Mouse (Mus musculus): ENCODE results near the gene Abhd4. TPM values are rescaled to one million over a fixed set of nuclear protein-coding genes. Genes with fewer than 3 reads are reported as not detected.

The Abhd4 gene
- polyA plus RNA-seq, 1 experiment from 2014 or later, result 51.7 TPM

DNA sequence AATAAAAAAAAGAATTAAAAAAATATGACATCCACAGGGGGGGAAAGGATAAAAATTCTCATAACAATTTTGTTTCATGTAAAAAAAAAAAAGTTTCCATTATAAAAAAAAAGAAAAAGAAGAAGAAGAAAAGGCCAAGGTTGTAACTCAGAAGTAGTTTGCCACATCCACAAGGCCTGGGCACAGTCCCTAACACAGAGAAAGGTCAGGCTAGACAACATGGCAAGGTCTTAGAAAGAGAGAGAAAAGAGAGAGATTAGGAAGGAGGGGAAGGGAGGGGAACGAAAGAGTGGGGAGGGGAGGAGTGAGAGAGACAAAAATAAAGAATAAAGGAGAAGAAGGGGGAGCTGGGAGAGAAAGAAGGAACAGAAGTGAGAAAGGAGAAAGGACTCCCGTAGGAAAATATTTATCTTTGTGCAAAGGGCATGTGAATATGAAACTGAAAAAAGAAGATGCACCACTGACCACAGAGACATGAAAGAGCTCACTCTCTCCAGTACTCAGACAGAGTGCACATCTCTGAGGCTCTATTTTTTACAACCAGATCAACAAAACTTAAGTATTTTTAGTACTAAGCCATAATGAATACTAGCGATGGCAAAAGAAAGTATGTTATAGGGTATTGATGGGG is 18.1 kb downstream of the Abhd4 start:
- Histone ChIP-seq H3K27ac (ENCODE audit: low read length) (no peak overlapping the region), H3K4me2 (ENCODE audit: low read depth, low read length) (no peak overlapping the region), H3K4me3 (replicated peaks; ENCODE audit: low read length) (no peak overlapping the region), H3K27me3 (ENCODE audit: control insufficient read depth, insufficient read depth, low read length) (no peaks in the 10 kb centered on the region), H3K36me3 (ENCODE audit: control insufficient read depth, insufficient read depth, low read length) (0 out of 2 replicates have a peak, but pooled peaks cover 4% of the 10 kb centered on the region), H3K4me1 (ENCODE audit: control insufficient read depth, insufficient read depth, low read length) (no peaks in the 10 kb centered on the region), H3K9me3 (replicated peaks; ENCODE audit: control insufficient read depth, low read length) (no peaks in the 10 kb centered on the region), H3K9ac (ENCODE audit: low read length) (no peak overlapping the region)
- 82% methylated on average over 3 of the region's 3 CpGs for WGBS
- no peak for ATAC-seq (ENCODE audit: insufficient read depth, low FRiP score)

DNA sequence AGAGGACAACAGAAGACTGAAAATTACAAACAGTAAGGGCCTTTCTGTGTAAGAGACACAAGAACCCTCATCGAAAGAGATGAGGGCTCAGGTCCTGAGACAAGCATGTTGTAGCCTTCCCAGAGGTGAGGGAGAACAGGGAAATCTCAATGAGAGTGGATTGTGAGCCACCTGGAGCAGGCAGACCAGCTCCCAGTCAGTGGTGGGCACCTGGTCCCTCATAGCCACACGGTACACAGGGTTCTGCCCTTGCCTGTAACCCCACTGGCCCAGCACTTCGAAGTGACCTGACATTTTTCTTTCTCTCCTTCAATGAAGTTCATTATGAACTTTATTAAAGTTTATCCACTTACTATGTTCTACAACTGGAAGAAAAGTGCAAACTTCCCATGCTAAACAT is 18.7 kb downstream of the Abhd4 start:
- WGBS, result 80% methylated on average over 3 of the region's 3 CpGs
- Histone ChIP-seq H3K9me3 (replicated peaks; ENCODE audit: control insufficient read depth, low read length) (no peaks in the 10 kb centered on the region), H3K36me3 (ENCODE audit: control insufficient read depth, insufficient read depth, low read length) (0 out of 2 replicates have a peak, but pooled peaks cover 4% of the 10 kb centered on the region), H3K27ac (ENCODE audit: low read length) (no peak overlapping the region), H3K4me2 (ENCODE audit: low read depth, low read length) (no peak overlapping the region), H3K4me1 (ENCODE audit: control insufficient read depth, insufficient read depth, low read length) (no peaks in the 10 kb centered on the region), H3K4me3 (replicated peaks; ENCODE audit: low read length) (no peak overlapping the region), H3K9ac (ENCODE audit: low read length) (no peak overlapping the region), H3K27me3 (ENCODE audit: control insufficient read depth, insufficient read depth, low read length) (no peaks in the 10 kb centered on the region)
- ATAC-seq (ENCODE audit: insufficient read depth, low FRiP score), result no peak

DNA sequence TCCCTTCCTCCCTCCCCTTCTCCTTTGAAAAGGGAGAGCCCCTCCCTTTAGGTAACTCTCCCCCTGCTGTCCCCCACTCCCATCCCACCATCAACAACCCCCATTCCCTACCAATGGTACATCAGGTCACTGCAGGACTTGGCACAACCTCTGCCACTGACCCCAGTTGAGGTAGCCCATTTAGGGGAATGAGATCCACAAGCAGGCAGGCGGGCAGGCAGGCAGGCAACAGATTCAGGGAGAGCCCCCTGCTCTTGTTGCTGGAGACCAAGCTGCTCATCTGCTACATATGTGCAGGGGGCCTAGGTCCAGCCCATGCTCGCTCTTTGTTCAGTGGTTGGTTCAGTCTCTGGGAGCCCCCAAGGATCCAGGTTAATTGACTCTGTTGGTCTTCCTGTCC is 22.5 kb downstream of the Abhd4 start:
- Histone ChIP-seq H3K4me1 (ENCODE audit: control insufficient read depth, insufficient read depth, low read length) (no peaks in the 10 kb centered on the region), H3K4me3 (replicated peaks; ENCODE audit: low read length) (no peak overlapping the region), H3K9me3 (replicated peaks; ENCODE audit: control insufficient read depth, low read length) (no peaks in the 10 kb centered on the region), H3K9ac (ENCODE audit: low read length) (no peak overlapping the region), H3K27ac (ENCODE audit: low read length) (no peak overlapping the region), H3K4me2 (ENCODE audit: low read depth, low read length) (no peak overlapping the region), H3K27me3 (ENCODE audit: control insufficient read depth, insufficient read depth, low read length) (no peaks in the 10 kb centered on the region), H3K36me3 (ENCODE audit: control insufficient read depth, insufficient read depth, low read length) (no peaks in the 10 kb centered on the region)
- 84% methylated on average over 2 of the region's 2 CpGs for WGBS
- ATAC-seq (ENCODE audit: insufficient read depth, low FRiP score), result no peak

DNA sequence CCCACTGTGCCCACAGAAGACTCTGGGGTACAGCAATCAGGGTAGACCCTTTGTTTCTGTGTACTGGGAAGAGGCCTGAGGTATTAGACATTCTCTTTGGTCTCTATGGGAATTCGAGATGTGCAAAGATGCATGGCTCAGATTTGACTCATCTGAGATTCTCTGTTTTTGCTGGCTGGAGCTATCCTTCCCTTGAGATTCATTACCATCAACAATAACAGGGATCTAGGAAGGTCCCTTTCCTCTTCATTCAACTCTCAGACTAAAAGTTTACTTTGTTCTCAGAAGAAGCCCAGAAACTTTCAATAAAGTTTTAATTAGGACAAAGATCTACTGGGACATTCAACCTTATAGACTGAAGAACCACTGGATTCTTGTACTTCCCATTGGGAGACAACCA is 30.9 kb downstream of the Abhd4 start, which contains the start of gene Olfr49:
TSS of gene Olfr49 (minus strand) at position 101 of the 400 bp plus-strand sequence.
- Histone ChIP-seq H3K4me3 (replicated peaks; ENCODE audit: low read length) (no peak within 1 kb of the TSS), H3K27me3 (ENCODE audit: control insufficient read depth, insufficient read depth, low read length) (no peaks in the 10 kb centered on the region), H3K27ac (ENCODE audit: low read length) (no peak within 1 kb of the TSS), H3K4me1 (ENCODE audit: control insufficient read depth, insufficient read depth, low read length) (no peaks in the 10 kb centered on the region), H3K4me2 (ENCODE audit: low read depth, low read length) (no peak within 1 kb of the TSS), H3K9ac (ENCODE audit: low read length) (no peak within 1 kb of the TSS), H3K36me3 (ENCODE audit: control insufficient read depth, insufficient read depth, low read length) (no peaks in the 10 kb centered on the region), H3K9me3 (replicated peaks; ENCODE audit: control insufficient read depth, low read length) (no peaks in the 10 kb centered on the region)
- ATAC-seq (ENCODE audit: insufficient read depth, low FRiP score), result no peak
- WGBS, result 76% methylated on average over 1 of the region's 1 CpGs

DNA sequence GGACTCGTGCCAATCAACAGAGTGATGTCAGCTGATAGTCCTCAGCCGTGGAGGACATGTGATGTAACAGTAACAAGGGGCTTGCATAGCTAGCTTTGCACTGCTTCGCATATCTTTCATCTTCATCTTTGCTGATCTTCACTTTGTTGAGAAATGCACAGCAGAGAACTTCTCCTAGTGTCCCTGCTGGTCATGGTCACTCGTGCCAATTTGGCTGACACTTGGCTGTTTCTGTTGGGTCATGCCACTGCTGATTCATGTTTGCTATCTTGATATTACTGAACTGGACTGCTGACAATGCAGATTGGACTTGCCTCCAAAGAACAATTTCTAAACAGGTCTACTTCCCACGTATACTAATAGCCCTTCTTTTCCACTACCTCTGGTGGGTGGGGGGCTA is 46.1 kb downstream of the Abhd4 start:
- no peaks in the 10 kb centered on the region for H3K4me1 ChIP-seq (ENCODE audit: control insufficient read depth, insufficient read depth, low read length)
- H3K27me3 ChIP-seq (ENCODE audit: control insufficient read depth, insufficient read depth, low read length), result no peaks in the 10 kb centered on the region
- ATAC-seq (ENCODE audit: insufficient read depth, low FRiP score), result no peak
- WGBS, result 77% methylated on average over 5 of the region's 5 CpGs
- no peaks in the 10 kb centered on the region for H3K9me3 ChIP-seq (replicated peaks; ENCODE audit: control insufficient read depth, low read length)
- H3K27ac ChIP-seq (ENCODE audit: low read length), result no peak overlapping the region
- no peak overlapping the region for H3K9ac ChIP-seq (ENCODE audit: low read length)
- no peaks in the 10 kb centered on the region for H3K36me3 ChIP-seq (ENCODE audit: control insufficient read depth, insufficient read depth, low read length)
- no peak overlapping the region for H3K4me3 ChIP-seq (replicated peaks; ENCODE audit: low read length)
- no peak overlapping the region for H3K4me2 ChIP-seq (ENCODE audit: low read depth, low read length)

DNA sequence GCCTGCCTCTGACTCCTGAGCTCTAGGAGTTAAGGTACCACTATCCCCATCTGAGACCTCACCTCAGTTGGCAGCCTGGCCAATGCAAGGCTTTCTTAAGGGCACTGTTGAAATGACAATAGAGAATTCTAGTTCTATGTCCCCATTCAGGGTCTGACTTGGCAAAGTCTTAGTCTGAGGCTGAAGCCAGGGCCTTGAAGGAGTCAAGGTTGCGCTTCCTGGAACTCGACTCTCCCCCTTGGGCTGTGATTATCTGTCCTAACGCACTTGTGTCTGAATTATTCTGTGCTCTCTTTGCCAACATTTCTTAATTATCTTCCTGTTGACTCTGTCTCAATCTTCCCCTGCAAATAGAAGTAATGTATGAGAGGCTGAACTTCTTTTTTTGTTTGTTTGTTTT is 46.7 kb downstream of the Abhd4 start:
- H3K9ac ChIP-seq (ENCODE audit: low read length), result no peak overlapping the region
- WGBS, result 88% methylated on average over 3 of the region's 3 CpGs
- H3K4me2 ChIP-seq (ENCODE audit: low read depth, low read length), result no peak overlapping the region
- no peak overlapping the region for H3K4me3 ChIP-seq (replicated peaks; ENCODE audit: low read length)
- H3K36me3 ChIP-seq (ENCODE audit: control insufficient read depth, insufficient read depth, low read length), result no peaks in the 10 kb centered on the region
- ATAC-seq (ENCODE audit: insufficient read depth, low FRiP score), result no peak
- no peaks in the 10 kb centered on the region for H3K9me3 ChIP-seq (replicated peaks; ENCODE audit: control insufficient read depth, low read length)
- no peak overlapping the region for H3K27ac ChIP-seq (ENCODE audit: low read length)
- H3K27me3 ChIP-seq (ENCODE audit: control insufficient read depth, insufficient read depth, low read length), result no peaks in the 10 kb centered on the region
- no peaks in the 10 kb centered on the region for H3K4me1 ChIP-seq (ENCODE audit: control insufficient read depth, insufficient read depth, low read length)

DNA sequence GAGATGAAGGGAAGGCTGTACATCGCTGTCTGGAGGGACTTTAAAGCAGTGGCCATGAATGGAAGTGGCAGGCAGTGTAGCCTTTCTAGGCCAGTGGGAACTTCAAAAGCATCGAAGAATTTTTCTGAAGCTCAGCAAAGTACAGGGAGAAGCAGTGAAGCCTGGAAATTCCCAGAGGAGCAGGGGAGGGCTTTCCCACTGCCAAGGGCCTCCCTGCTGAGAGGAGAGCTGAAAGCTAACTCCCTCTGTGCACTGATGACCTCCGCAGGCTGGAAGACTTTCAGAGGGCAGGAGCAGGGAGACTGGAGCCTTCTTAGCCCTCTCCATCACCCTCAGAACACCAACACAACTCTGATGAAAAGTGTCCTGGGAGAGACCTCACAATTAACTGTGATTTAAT is 57.8 kb downstream of the Abhd4 start:
- Histone ChIP-seq H3K27ac (ENCODE audit: low read length) (no peak overlapping the region), H3K27me3 (ENCODE audit: control insufficient read depth, insufficient read depth, low read length) (no peaks in the 10 kb centered on the region), H3K4me1 (ENCODE audit: control insufficient read depth, insufficient read depth, low read length) (no peaks in the 10 kb centered on the region), H3K4me3 (replicated peaks; ENCODE audit: low read length) (no peak overlapping the region), H3K36me3 (ENCODE audit: control insufficient read depth, insufficient read depth, low read length) (no peaks in the 10 kb centered on the region), H3K9ac (ENCODE audit: low read length) (no peak overlapping the region), H3K9me3 (replicated peaks; ENCODE audit: control insufficient read depth, low read length) (no peaks in the 10 kb centered on the region), H3K4me2 (ENCODE audit: low read depth, low read length) (no peak overlapping the region)
- ATAC-seq (ENCODE audit: insufficient read depth, low FRiP score), result no peak
- WGBS, result 38% methylated on average over 3 of the region's 3 CpGs

Other genes starting within 250 kb of the Abhd4 start
- gene Dad1, start 84 bp upstream of the Abhd4 start, polyA plus RNA-seq (2015; fragmentation: Nextera tagmentation; extraction: Ambion mirVana), result 391 and 448 TPM in 2 replicates
- not detected in 2 replicates for gene Olfr49, start 30.8 kb downstream of the Abhd4 start, polyA plus RNA-seq (2015; fragmentation: Nextera tagmentation; extraction: Ambion mirVana)
- 33.7 and 35.6 TPM in 2 replicates for gene Oxa1l, start 106.6 kb downstream of the Abhd4 start, polyA plus RNA-seq (2015; fragmentation: Nextera tagmentation; extraction: Ambion mirVana)
- 19.0 and 23.0 TPM in 2 replicates for gene Slc7a7, start 163.6 kb downstream of the Abhd4 start, polyA plus RNA-seq (2015; fragmentation: Nextera tagmentation; extraction: Ambion mirVana)
- 206 and 264 TPM in 2 replicates for gene Mrpl52, start 172.7 kb downstream of the Abhd4 start, polyA plus RNA-seq (2015; fragmentation: Nextera tagmentation; extraction: Ambion mirVana)
- gene Mmp14, start 177.4 kb downstream of the Abhd4 start, polyA plus RNA-seq (2015; fragmentation: Nextera tagmentation; extraction: Ambion mirVana), result 120 and 126 TPM in 2 replicates
- gene Lrp10, start 209.9 kb downstream of the Abhd4 start, polyA plus RNA-seq (2015; fragmentation: Nextera tagmentation; extraction: Ambion mirVana), result 39.6 and 40.3 TPM in 2 replicates
- 1.5 TPM in 2 replicates for gene Rem2, start 221.9 kb downstream of the Abhd4 start, polyA plus RNA-seq (2015; fragmentation: Nextera tagmentation; extraction: Ambion mirVana)

Data from stomach, embryonic 16.5 days (tissue).